Mouse (Mus musculus): ENCODE measurements around the gene Cenpx.

DNA sequence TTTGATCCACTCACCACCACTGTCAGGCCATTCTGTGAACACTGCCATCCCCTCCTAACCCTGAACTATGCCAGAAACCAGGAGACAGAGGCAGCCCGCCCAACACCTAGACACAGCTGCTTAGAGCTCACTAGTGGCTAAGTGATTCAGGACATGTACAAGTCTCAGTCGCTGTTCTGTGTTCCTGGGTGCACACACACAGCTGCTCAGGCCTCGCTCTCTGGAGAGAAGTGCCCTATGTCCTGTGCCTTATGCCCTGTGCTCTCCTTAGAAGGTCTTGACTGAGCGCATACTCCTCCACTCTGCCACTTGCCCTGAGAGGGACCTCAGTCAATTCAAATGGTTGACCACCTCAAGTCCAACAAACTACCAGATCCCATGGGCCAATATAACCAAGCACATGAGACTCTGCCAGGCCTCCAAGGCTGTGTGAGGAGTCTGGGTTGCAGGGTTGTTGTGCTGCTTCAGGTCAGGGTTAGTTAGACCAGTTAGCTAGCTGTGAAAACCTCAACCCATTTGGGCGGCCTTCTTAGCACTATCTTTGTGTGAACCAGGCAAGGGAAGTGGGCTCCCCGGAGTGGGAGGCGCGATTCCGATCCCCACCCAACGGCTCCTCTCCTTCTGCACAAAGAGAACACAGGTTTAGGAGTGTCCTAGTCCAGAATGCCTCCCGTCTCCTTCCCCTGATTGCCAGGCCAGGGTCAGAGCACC is 15.1 kb upstream of the Cenpx start:
- TF ChIP-seq CTCF (IDR thresholded peaks at IDR 0.05; ENCODE audit: low read depth, low read length) (no peak), POLR2A (IDR thresholded peaks at IDR 0.05; ENCODE audit: borderline replicate concordance, low read depth, low read length) (no peak)

Measured in bone marrow macrophage, adult 2 months (primary cell).